Mouse (Mus musculus) C2C12 (cell line): ENCODE data around the gene Hsp90ab1. TPM values are rescaled to one million over a fixed set of nuclear protein-coding genes. Genes with fewer than 3 reads are reported as not detected.

ENCODE experiments used
- H3K27me3 ChIP-seq: one replicate; pipeline ENCODE4 v1.6.1; 2011; ENCODE audit not compliant: control insufficient read depth, insufficient read depth, insufficient read length
- H3K36me3 ChIP-seq: one replicate; pipeline ENCODE4 v1.6.1; 2011; ENCODE audit not compliant: control insufficient read depth, insufficient read depth
- H3K4me3 ChIP-seq: one replicate; pipeline ENCODE4 v1.5.1; 2011; ENCODE audit warnings: mild to moderate bottlenecking, control low read depth; ENCODE audit not compliant: poor library complexity, insufficient read depth, severe bottlenecking
- H3K79me2 ChIP-seq: one replicate; pipeline ENCODE4 v1.6.1; 2011; ENCODE audit not compliant: control insufficient read depth, insufficient read depth
- H3K79me3 ChIP-seq: one replicate; pipeline ENCODE4 v1.6.1; 2011; ENCODE audit warnings: low read depth, control low read depth
- H3ac ChIP-seq: one replicate; pipeline ENCODE3; 2011; ENCODE audit warnings: low read depth; ENCODE audit not compliant: control insufficient read depth, insufficient read length
- CEBPB ChIP-seq: IDR thresholded peaks from one replicate; pipeline ENCODE4 v1.6.1; 2011; ENCODE audit warnings: low read depth, mild to moderate bottlenecking, control low read depth, moderate library complexity
- CTCF ChIP-seq: IDR thresholded peaks from one replicate; pipeline ENCODE4 v1.5.1; 2011; ENCODE audit not compliant: control insufficient read depth, insufficient read depth, insufficient read length
- FOSL1 ChIP-seq: IDR thresholded peaks from one replicate; pipeline ENCODE4 v1.8.0; 2011; ENCODE audit warnings: mild to moderate bottlenecking, low read length; ENCODE audit not compliant: poor library complexity, insufficient read depth, severe bottlenecking
- MAX ChIP-seq: IDR thresholded peaks from one replicate; pipeline ENCODE4 v1.6.1; 2011; ENCODE audit warnings: mild to moderate bottlenecking, control low read depth
- MYOD1 ChIP-seq: IDR thresholded peaks from one replicate; pipeline ENCODE4 v1.6.1; 2011; ENCODE audit warnings: low read depth; ENCODE audit not compliant: control insufficient read depth, insufficient read length
- MYOG ChIP-seq: IDR thresholded peaks from one replicate; pipeline ENCODE4 v1.6.1; 2011; ENCODE audit not compliant: control insufficient read depth, insufficient read length; ENCODE audit errors: extremely low read depth
- USF1 ChIP-seq: IDR thresholded peaks from one replicate; pipeline ENCODE4 v1.6.1; 2011; ENCODE audit warnings: low read depth, mild to moderate bottlenecking, control low read depth, moderate library complexity
- polyA plus RNA-seq: library from polyadenylated mRNA; unstranded; fragments of >200 nt; fragmentation: generic; extraction: Trizol; gene quantifications from one replicate; pipeline ENCODE4 v1.2.1, GENCODE M21; 2012; ENCODE audit warnings: missing spikeins

The Hsp90ab1 gene
- polyA plus RNA-seq, 1 experiment = 2,021 TPM

- peaks cover 73% of the 10 kb centered on the region for H3K36me3 ChIP-seq
- H3K27me3 ChIP-seq = no peaks in the 10 kb centered on the region
- no peak overlapping the region for H3K4me3 ChIP-seq
- no peak overlapping the region for H3ac ChIP-seq
- H3K79me2 ChIP-seq = peaks cover 77% of the 10 kb centered on the region
- TF ChIP-seq MAX (no peak), USF1 (no peak)
- peaks cover 57% of the 10 kb centered on the region for H3K79me3 ChIP-seq
Measured at GRCm38 (mm10) chr17:45568990-45569389, 4.1 kb downstream of the Hsp90ab1 start.

- Histone ChIP-seq H3K79me3 (peaks cover 48% of the 10 kb centered on the region), H3K79me2 (peaks cover 60% of the 10 kb centered on the region), H3K27me3 (no peaks in the 10 kb centered on the region), H3ac (no peak overlapping the region), H3K36me3 (peaks cover 71% of the 10 kb centered on the region), H3K4me3 (no peak overlapping the region)
- no peak for TF ChIP-seq MYOG
- no peak for TF ChIP-seq USF1
- TF ChIP-seq CEBPB = no peak
- TF ChIP-seq MAX = no peak
- TF ChIP-seq CTCF = no peak
- TF ChIP-seq FOSL1 = no peak
- TF ChIP-seq MYOD1 = no peak
Measured at GRCm38 (mm10) chr17:45567162-45567601, 5.9 kb downstream of the Hsp90ab1 start.

DNA sequence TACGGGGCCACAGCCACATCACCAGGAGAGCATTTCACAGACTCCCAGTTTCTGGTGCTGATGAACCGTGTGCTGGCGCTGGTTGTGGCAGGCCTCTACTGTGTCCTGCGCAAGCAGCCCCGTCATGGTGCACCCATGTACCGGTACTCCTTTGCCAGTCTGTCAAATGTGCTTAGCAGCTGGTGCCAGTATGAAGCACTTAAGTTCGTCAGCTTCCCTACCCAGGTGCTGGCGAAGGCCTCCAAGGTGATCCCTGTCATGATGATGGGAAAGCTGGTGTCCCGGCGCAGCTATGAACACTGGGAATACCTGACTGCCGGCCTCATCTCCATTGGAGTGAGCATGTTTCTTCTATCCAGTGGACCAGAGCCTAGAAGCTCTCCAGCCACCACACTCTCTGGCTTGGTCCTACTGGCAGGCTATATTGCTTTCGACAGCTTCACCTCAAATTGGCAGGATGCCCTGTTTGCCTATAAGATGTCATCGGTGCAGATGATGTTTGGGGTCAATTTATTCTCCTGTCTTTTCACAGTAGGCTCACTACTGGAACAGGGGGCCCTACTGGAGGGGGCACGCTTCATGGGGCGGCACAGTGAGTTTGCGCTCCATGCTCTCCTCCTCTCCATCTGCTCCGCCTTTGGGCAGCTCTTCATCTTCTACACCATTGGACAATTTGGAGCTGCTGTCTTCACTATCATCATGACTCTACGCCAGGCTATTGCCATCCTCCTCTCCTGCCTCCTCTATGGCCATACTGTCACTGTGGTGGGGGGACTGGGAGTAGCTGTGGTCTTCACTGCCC is 6.5 kb downstream of the Hsp90ab1 start:
- H3K79me3 ChIP-seq = peaks cover 42% of the 10 kb centered on the region
- no peaks in the 10 kb centered on the region for H3K27me3 ChIP-seq
- H3K4me3 ChIP-seq = no peak overlapping the region
- TF ChIP-seq FOSL1 (no peak), MAX (peak; percentile 33)
- no peak overlapping the region for H3ac ChIP-seq
- H3K36me3 ChIP-seq = peaks cover 64% of the 10 kb centered on the region
- H3K79me2 ChIP-seq = peaks cover 54% of the 10 kb centered on the region

GRCm38 (mm10) chr17:45566031-45566359 is 7.1 kb downstream of the Hsp90ab1 start:
- H3K79me2 ChIP-seq = peaks cover 48% of the 10 kb centered on the region
- peaks cover 59% of the 10 kb centered on the region for H3K36me3 ChIP-seq
- H3ac ChIP-seq = no peak overlapping the region
- H3K27me3 ChIP-seq = no peaks in the 10 kb centered on the region
- no peak for TF ChIP-seq USF1
- TF ChIP-seq MAX = no peak
- TF ChIP-seq MYOD1 = no peak
- no peak for TF ChIP-seq CEBPB
- TF ChIP-seq CTCF = no peak
- no peak for TF ChIP-seq FOSL1
- no peak for TF ChIP-seq MYOG
- no peak overlapping the region for H3K4me3 ChIP-seq
- H3K79me3 ChIP-seq = peaks cover 36% of the 10 kb centered on the region

DNA sequence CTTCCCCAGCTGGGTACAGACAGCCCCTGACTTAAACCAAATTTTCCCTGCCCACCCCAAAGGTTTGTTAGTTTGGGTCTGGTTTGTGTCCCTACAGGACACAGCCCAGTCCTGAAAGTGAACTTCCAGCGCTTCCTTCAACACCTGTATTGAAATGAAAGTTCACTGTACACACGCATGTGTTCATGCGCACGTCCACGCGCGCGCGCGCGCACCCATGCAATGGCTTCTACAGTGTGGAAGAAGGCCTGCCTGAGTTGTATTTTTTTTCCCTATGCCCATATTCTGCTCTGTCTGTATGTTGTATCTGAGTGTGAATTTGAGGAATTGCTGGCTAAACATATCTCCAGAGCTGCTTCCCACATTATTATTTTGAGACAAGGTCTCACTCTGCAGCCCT is 8.0 kb downstream of the Hsp90ab1 start:
- peak overlapping the region; percentile 88 for H3ac ChIP-seq
- peaks cover 50% of the 10 kb centered on the region for H3K36me3 ChIP-seq
- no peaks in the 10 kb centered on the region for H3K27me3 ChIP-seq
- no peak for TF ChIP-seq FOSL1
- TF ChIP-seq CTCF = no peak
- no peak for TF ChIP-seq MYOG
- no peak for TF ChIP-seq CEBPB
- TF ChIP-seq MYOD1 = no peak
- TF ChIP-seq MAX = no peak
- TF ChIP-seq USF1 = no peak
- H3K79me3 ChIP-seq = peaks cover 27% of the 10 kb centered on the region
- peaks cover 39% of the 10 kb centered on the region for H3K79me2 ChIP-seq
- H3K4me3 ChIP-seq = peak overlapping the region; percentile 69

- no peak for TF ChIP-seq CTCF
- TF ChIP-seq MYOD1 = no peak
- TF ChIP-seq MAX = no peak
- no peak for TF ChIP-seq FOSL1
- TF ChIP-seq USF1 = no peak
- no peak for TF ChIP-seq MYOG
- TF ChIP-seq CEBPB = no peak
- peaks cover 35% of the 10 kb centered on the region for H3K79me2 ChIP-seq
- peak overlapping the region; percentile 88 for H3ac ChIP-seq
- H3K27me3 ChIP-seq = no peaks in the 10 kb centered on the region
- H3K4me3 ChIP-seq = peak overlapping the region; percentile 69
- H3K36me3 ChIP-seq = peaks cover 45% of the 10 kb centered on the region
- H3K79me3 ChIP-seq = peaks cover 22% of the 10 kb centered on the region
Measured at GRCm38 (mm10) chr17:45564531-45565084, 8.5 kb downstream of the Hsp90ab1 start.
